Mouse (Mus musculus) liver, embryonic 12.5 days (tissue): ENCODE data around the gene Cdk19. TPM values are rescaled to one million over a fixed set of nuclear protein-coding genes. Genes with fewer than 3 reads are reported as not detected.
"Not testable (repeated sequence)": the region's sequence is repeated elsewhere in the genome, so short reads cannot be mapped to it uniquely, and the experiment has no call there.

Experiments
- ATAC-seq: fragments of 200-750 bp; cut with Nextera tagmentation; 2 replicates; pipeline ENCODE4 v1.8.0; 2017; ENCODE audit warnings: moderate number of reproducible peaks, mild to moderate bottlenecking, moderate library complexity
- H3K27ac ChIP-seq: fragments of 300-500 bp; sonication (generic); 2 replicates; pipeline ENCODE4 v1.5.1; 2016; ENCODE audit warnings: mild to moderate bottlenecking
- H3K27me3 ChIP-seq: fragments of 300-500 bp; sonication (generic); replicated peaks from 2 replicates; pipeline ENCODE4 v1.6.1; 2016; ENCODE audit warnings: mild to moderate bottlenecking, moderate library complexity
- H3K36me3 ChIP-seq: fragments of 300-500 bp; sonication (generic); 2 replicates; pipeline ENCODE4 v1.6.1; 2016; ENCODE audit warnings: mild to moderate bottlenecking, moderate library complexity
- H3K4me1 ChIP-seq: fragments of 300-500 bp; sonication (generic); 2 replicates; pipeline ENCODE4 v1.6.1; 2016
- H3K4me2 ChIP-seq: fragments of 300-500 bp; sonication (generic); 2 replicates; pipeline ENCODE4 v1.6.1; 2016; ENCODE audit warnings: mild to moderate bottlenecking, moderate library complexity
- H3K4me3 ChIP-seq: fragments of 300-500 bp; sonication (generic); 2 replicates; pipeline ENCODE4 v1.5.1; 2016; ENCODE audit warnings: mild to moderate bottlenecking, moderate library complexity
- H3K9ac ChIP-seq: fragments of 300-500 bp; sonication (generic); 2 replicates; pipeline ENCODE4 v1.6.1; 2016; ENCODE audit warnings: mild to moderate bottlenecking, moderate library complexity
- H3K9me3 ChIP-seq: fragments of 300-500 bp; sonication (generic); replicated peaks from 2 replicates; pipeline ENCODE4 v1.6.1; 2016; ENCODE audit warnings: mild to moderate bottlenecking, moderate library complexity
- WGBS: fragments of 180-500 bp; shearing (Covaris S2); methylation state at CpG from one replicate; pipeline ENCODE4 v1.1.7; 2016; ENCODE audit not compliant: insufficient replicate concordance; 5-methylcytosine and 5-hydroxymethylcytosine counted together
- polyA plus RNA-seq: library from polyadenylated mRNA; unstranded; fragments of >200 nt; fragmentation: Nextera tagmentation; extraction: Ambion mirVana; gene quantifications from 2 replicates; pipeline ENCODE4 v1.2.1, GENCODE M21; 2016

The Cdk19 gene
- polyA plus RNA-seq, 1 experiment from 2014 or later = 4.4 TPM

GRCm38 (mm10) chr10:40416944-40417343, 77.6 kb downstream of the Cdk19 start:
- 69% methylated on average over 7 of the region's 7 CpGs for WGBS
- H3K27ac ChIP-seq = no peak overlapping the region
- no peaks in the 10 kb centered on the region for H3K36me3 ChIP-seq
- no peak overlapping the region for H3K9ac ChIP-seq
- H3K9me3 ChIP-seq = no peaks in the 10 kb centered on the region
- peaks cover 16% of the 10 kb centered on the region; the same call in 1 of the 2 replicates for H3K4me1 ChIP-seq
- no peaks in the 10 kb centered on the region for H3K27me3 ChIP-seq
- no peak overlapping the region for H3K4me2 ChIP-seq
- H3K4me3 ChIP-seq = no peak overlapping the region
- ATAC-seq = no peak

GRCm38 (mm10) chr10:40419841-40420240, 80.5 kb downstream of the Cdk19 start:
- Histone ChIP-seq H3K9ac (no peak overlapping the region), H3K27me3 (no peaks in the 10 kb centered on the region), H3K27ac (no peak overlapping the region), H3K9me3 (no peaks in the 10 kb centered on the region), H3K4me1 (peaks cover 23% of the 10 kb centered on the region), H3K4me2 (no peak overlapping the region), H3K36me3 (no peaks in the 10 kb centered on the region), H3K4me3 (no peak overlapping the region)
- ATAC-seq = no peak
- 60% methylated on average over 4 of the region's 4 CpGs for WGBS

- H3K36me3 ChIP-seq = no peaks in the 10 kb centered on the region
- WGBS = 73% methylated on average over 2 of the region's 2 CpGs
- H3K9ac ChIP-seq = no peak overlapping the region
- H3K9me3 ChIP-seq = no peaks in the 10 kb centered on the region
- H3K27me3 ChIP-seq = no peaks in the 10 kb centered on the region
- H3K27ac ChIP-seq = no peak overlapping the region
- ATAC-seq = no peak
- peaks cover 30% of the 10 kb centered on the region for H3K4me1 ChIP-seq
- H3K4me2 ChIP-seq = no peak overlapping the region
- H3K4me3 ChIP-seq = no peak overlapping the region
These were observed 81.3 kb downstream of the Cdk19 start for GRCm38 (mm10) chr10:40420703-40421102.

GRCm38 (mm10) chr10:40421724-40422123, 82.4 kb downstream of the Cdk19 start:
- H3K4me3 ChIP-seq = no peak overlapping the region
- H3K4me1 ChIP-seq = peaks cover 31% of the 10 kb centered on the region
- H3K36me3 ChIP-seq = no peaks in the 10 kb centered on the region
- H3K27ac ChIP-seq = no peak overlapping the region
- H3K4me2 ChIP-seq = no peak overlapping the region
- no peaks in the 10 kb centered on the region for H3K9me3 ChIP-seq
- no peak for ATAC-seq
- H3K27me3 ChIP-seq = no peaks in the 10 kb centered on the region
- no peak overlapping the region for H3K9ac ChIP-seq
- 53% methylated on average over 2 of the region's 2 CpGs for WGBS

GRCm38 (mm10) chr10:40422696-40423095, 83.3 kb downstream of the Cdk19 start:
- Histone ChIP-seq H3K4me1 (peaks cover 29% of the 10 kb centered on the region), H3K9me3 (no peaks in the 10 kb centered on the region), H3K27ac (no peak overlapping the region), H3K4me2 (no peak overlapping the region), H3K4me3 (no peak overlapping the region), H3K9ac (no peak overlapping the region), H3K27me3 (no peaks in the 10 kb centered on the region), H3K36me3 (no peaks in the 10 kb centered on the region)
- no peak for ATAC-seq
- WGBS = 62% methylated on average over 4 of the region's 4 CpGs

DNA sequence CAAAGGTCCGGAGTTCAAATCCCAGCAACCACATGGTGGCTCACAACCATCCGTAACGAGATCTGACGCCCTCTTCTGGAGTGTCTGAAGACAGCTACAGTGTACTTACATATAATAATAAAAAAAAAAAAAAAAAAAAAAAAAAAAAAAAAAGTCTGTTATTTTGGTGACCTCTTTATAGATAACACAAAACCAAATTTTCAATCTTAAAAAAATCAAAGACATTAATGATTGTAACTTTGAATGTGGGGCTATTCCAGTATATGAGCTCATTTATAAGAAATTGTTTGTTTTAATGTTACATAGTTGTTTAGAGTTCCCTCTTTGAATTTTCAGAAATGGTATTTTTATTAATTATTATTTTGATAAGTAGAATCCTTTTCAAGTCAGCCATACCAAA, 85.1 kb downstream of the Cdk19 start:
- not testable (repeated sequence) for H3K27me3 ChIP-seq, H3K36me3 ChIP-seq, H3K4me3 ChIP-seq, H3K9ac ChIP-seq, H3K9me3 ChIP-seq, H3K27ac ChIP-seq, ATAC-seq, H3K4me2 ChIP-seq
- H3K4me1 ChIP-seq = peaks cover 33% of the 10 kb centered on the region
- 77% methylated on average over 4 of the region's 4 CpGs for WGBS

DNA sequence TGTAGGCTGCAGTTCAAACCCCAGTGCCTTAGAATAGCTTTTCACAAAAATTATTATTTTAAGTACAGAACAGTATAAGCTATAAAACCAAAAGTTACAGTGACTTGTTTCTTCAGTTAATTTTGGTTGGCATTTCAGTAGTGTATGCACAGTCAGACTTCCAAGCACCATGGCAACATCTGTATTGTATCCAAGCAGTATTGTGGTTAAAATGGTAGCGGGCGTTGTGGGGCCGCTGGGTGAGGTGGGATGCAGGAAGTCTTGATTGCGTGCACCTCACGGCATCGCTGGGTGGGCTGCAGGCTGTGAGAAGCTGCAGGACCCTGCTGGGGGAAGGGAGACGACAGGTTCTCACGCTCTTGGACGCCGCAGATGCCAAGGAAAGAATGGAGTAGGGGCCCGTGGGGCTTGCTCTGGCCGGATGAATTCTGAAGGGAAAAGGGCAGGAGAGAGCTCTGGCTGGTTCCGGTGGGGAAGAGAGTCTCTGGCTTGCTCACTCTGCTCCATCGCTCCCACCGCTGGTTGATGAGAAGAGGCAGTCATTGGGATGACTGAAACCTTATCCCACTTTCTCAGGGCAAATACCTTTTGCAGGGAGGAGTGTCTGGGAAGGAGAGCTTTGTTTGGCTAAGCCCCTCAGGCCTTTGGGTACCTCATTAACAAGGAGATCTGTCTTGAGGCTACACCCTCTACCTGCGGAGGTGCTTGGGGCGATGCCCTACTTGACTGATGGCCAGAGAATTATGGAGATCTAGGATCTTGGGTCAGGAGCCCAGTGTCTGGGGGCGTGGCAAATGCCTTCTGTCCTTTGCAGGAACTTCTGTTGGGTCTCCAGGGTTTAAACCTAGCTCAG, 86.1 kb downstream of the Cdk19 start:
- peak overlapping the region; percentile 47 for H3K4me2 ChIP-seq
- no peak overlapping the region; the same call in 1 of the 2 replicates for H3K4me3 ChIP-seq
- no peak for ATAC-seq
- no peak overlapping the region for H3K27ac ChIP-seq
- no peaks in the 10 kb centered on the region for H3K27me3 ChIP-seq
- no peaks in the 10 kb centered on the region for H3K36me3 ChIP-seq
- H3K9me3 ChIP-seq = no peaks in the 10 kb centered on the region
- no peak overlapping the region for H3K9ac ChIP-seq
- H3K4me1 ChIP-seq = peaks cover 28% of the 10 kb centered on the region
- WGBS = 33% methylated on average over 18 of the region's 18 CpGs

- Histone ChIP-seq H3K4me1 (peaks cover 23% of the 10 kb centered on the region), H3K36me3 (no peaks in the 10 kb centered on the region), H3K9me3 (no peaks in the 10 kb centered on the region), H3K9ac (no peak overlapping the region), H3K27me3 (no peaks in the 10 kb centered on the region), H3K4me3 (no peak overlapping the region), H3K4me2 (no peak overlapping the region), H3K27ac (no peak overlapping the region)
- WGBS = 70% methylated on average over 6 of the region's 6 CpGs
- ATAC-seq = no peak
These were observed 86.7 kb downstream of the Cdk19 start for GRCm38 (mm10) chr10:40426096-40426450.

GRCm38 (mm10) chr10:40428633-40429032, 89.3 kb downstream of the Cdk19 start:
- H3K9ac ChIP-seq = no peak overlapping the region
- H3K36me3 ChIP-seq = no peaks in the 10 kb centered on the region
- H3K4me1 ChIP-seq = peaks cover 23% of the 10 kb centered on the region
- ATAC-seq = no peak
- no peak overlapping the region for H3K4me3 ChIP-seq
- no peak overlapping the region for H3K27ac ChIP-seq
- H3K27me3 ChIP-seq = no peaks in the 10 kb centered on the region
- 71% methylated on average over 6 of the region's 6 CpGs for WGBS
- H3K4me2 ChIP-seq = no peak overlapping the region
- H3K9me3 ChIP-seq = no peaks in the 10 kb centered on the region

GRCm38 (mm10) chr10:40429081-40429480, 89.7 kb downstream of the Cdk19 start:
- H3K9me3 ChIP-seq = no peaks in the 10 kb centered on the region
- no peak overlapping the region for H3K9ac ChIP-seq
- H3K27ac ChIP-seq = no peak overlapping the region
- H3K4me1 ChIP-seq = peaks cover 26% of the 10 kb centered on the region
- no peak for ATAC-seq
- H3K4me3 ChIP-seq = no peak overlapping the region
- H3K27me3 ChIP-seq = no peaks in the 10 kb centered on the region
- H3K4me2 ChIP-seq = no peak overlapping the region
- no peaks in the 10 kb centered on the region for H3K36me3 ChIP-seq
- 72% methylated on average over 2 of the region's 2 CpGs for WGBS

- WGBS = 88% methylated on average over 4 of the region's 4 CpGs
- H3K9ac ChIP-seq = no peak overlapping the region
- no peaks in the 10 kb centered on the region for H3K36me3 ChIP-seq
- H3K4me1 ChIP-seq = peaks cover 29% of the 10 kb centered on the region
- no peak overlapping the region for H3K27ac ChIP-seq
- no peak overlapping the region for H3K4me2 ChIP-seq
- no peaks in the 10 kb centered on the region for H3K9me3 ChIP-seq
- H3K27me3 ChIP-seq = no peaks in the 10 kb centered on the region
- no peak overlapping the region for H3K4me3 ChIP-seq
- ATAC-seq = no peak
These were observed 90.8 kb downstream of the Cdk19 start for GRCm38 (mm10) chr10:40430209-40430608.

- 53% methylated on average over 3 of the region's 3 CpGs for WGBS
- H3K4me1 ChIP-seq = peaks cover 25% of the 10 kb centered on the region
- H3K4me2 ChIP-seq = no peak overlapping the region
- no peaks in the 10 kb centered on the region for H3K9me3 ChIP-seq
- H3K36me3 ChIP-seq = no peaks in the 10 kb centered on the region
- H3K27ac ChIP-seq = no peak overlapping the region
- ATAC-seq = no peak
- no peaks in the 10 kb centered on the region for H3K27me3 ChIP-seq
- H3K9ac ChIP-seq = no peak overlapping the region
- H3K4me3 ChIP-seq = no peak overlapping the region
These were observed 92.6 kb downstream of the Cdk19 start for GRCm38 (mm10) chr10:40431957-40432356.

GRCm38 (mm10) chr10:40432375-40432774, 93.0 kb downstream of the Cdk19 start:
- Histone ChIP-seq H3K36me3 (no peaks in the 10 kb centered on the region), H3K27ac (no peak overlapping the region), H3K9me3 (no peaks in the 10 kb centered on the region), H3K27me3 (no peaks in the 10 kb centered on the region), H3K4me3 (no peak overlapping the region), H3K4me2 (no peak overlapping the region), H3K4me1 (peaks cover 25% of the 10 kb centered on the region), H3K9ac (no peak overlapping the region)
- WGBS = 82% methylated on average over 9 of the region's 9 CpGs
- no peak for ATAC-seq
